Mouse (Mus musculus): ENCODE results near the gene Kif2c.

Gene Kif2c

DNA sequence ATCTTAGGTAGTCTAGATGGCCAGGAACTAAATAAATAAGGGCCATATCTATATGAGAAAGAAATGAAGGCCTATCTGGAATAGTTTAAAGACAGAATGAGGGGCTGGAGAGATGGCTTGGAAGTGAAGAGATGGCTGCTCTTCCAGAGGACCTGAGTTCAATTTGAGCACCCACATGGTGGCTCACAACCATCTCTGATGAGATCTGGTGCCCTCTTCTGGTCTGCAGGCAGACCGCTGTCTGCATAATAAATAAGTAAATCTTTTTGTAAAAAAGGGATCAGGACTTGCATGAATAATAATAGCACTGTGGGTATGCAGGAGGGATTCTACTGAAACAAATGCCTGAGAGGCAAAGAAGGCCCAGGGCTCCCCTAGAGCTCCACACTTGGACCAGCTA is 69.2 kb downstream of the Kif2c start:
- DNase-seq = no peak

- no peak for DNase-seq
These were observed 71.5 kb downstream of the Kif2c start for GRCm38 (mm10) chr4:117110985-117111384.

DNA sequence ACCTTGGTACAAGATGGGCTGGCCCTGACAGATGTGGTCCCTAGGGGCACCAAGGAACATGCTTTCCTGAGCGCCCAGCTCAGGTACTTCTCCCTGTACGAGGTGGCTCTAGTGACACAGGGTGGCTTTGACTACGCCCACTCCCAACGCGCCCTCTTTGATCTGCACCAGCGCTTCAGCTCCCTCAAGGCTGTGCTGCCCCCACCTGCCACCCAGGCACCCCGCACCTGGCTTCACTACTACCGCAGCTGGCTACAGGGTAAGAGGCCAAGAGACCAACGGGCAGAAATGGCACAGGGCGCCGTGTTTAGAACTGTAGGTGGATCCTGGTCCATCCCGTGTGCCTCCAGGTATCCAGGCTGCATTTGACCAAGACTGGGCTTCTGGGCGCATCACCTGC is 72.2 kb downstream of the Kif2c start:
- DNase-seq = no peak

Measured in layer of hippocampus, adult 9-11 months (tissue).